Mouse (Mus musculus) bone marrow, adult 2 months (tissue): ENCODE data around the gene Nelfe. TPM values are rescaled to one million over a fixed set of nuclear protein-coding genes. Genes with fewer than 3 reads are reported as not detected.
A peak's percentile ranks its signal among the peaks of the same experiment; 100 is the strongest.
"Not testable (repeated sequence)": the region's sequence is repeated elsewhere in the genome, so short reads cannot be mapped to it uniquely, and the experiment has no call there.

Experiments
- H3K27ac ChIP-seq: fragments of 200-500 bp; 2 replicates; pipeline ENCODE4 v1.5.1; 2012; ENCODE audit warnings: low read depth, mild to moderate bottlenecking, control low read depth, inconsistent platforms, low read length; ENCODE audit not compliant: control insufficient read depth, poor library complexity, insufficient read depth
- H3K4me1 ChIP-seq: fragments of 200-500 bp; 2 replicates; pipeline ENCODE4 v1.6.1; 2011; ENCODE audit warnings: low read length; ENCODE audit not compliant: control insufficient read depth, insufficient read depth
- H3K4me3 ChIP-seq: fragments of 200-500 bp; replicated peaks from 2 replicates; pipeline ENCODE3; 2011; ENCODE audit warnings: mild to moderate bottlenecking, low read depth, low read length, control low read depth; ENCODE audit not compliant: control insufficient read depth
- CTCF ChIP-seq: fragments of 200-500 bp; IDR thresholded peaks from 2 replicates; pipeline ENCODE4 v1.5.1; 2011; ENCODE audit warnings: low read length, control low read depth; ENCODE audit not compliant: control insufficient read depth, insufficient read depth
- POLR2A ChIP-seq: fragments of 200-500 bp; IDR thresholded peaks from 2 replicates; pipeline ENCODE4 v1.6.1; 2011; ENCODE audit warnings: low read depth, mild to moderate bottlenecking, control low read depth, low read length, borderline replicate concordance; ENCODE audit not compliant: control insufficient read depth
- WGBS: fragments of 180-500 bp; shearing (Covaris S2); methylation state at CpG from one replicate; pipeline ENCODE4 v1.1.7; 2018; 5-methylcytosine and 5-hydroxymethylcytosine counted together
- polyA plus RNA-seq: library from polyadenylated mRNA; stranded (reverse); fragments of >200 nt; gene quantifications from 2 replicates; pipeline ENCODE4 v1.2.4, GENCODE M21; 2011; ENCODE audit warnings: low replicate concordance; ENCODE audit not compliant: missing spikeins, insufficient read depth, insufficient read length

The Nelfe gene
- polyA plus RNA-seq = 13.1 and 42.2 TPM in 2 replicates

GRCm38 (mm10) chr17:34849722-34850516 lies at the start of gene Nelfe, which contains the start of gene Skiv2l:
TSS of gene Nelfe (plus strand) at chr17:34850391.
TSS of gene Skiv2l (minus strand) at chr17:34850210.
- peak; percentile 50; the same call in 1 of the 2 replicates for TF ChIP-seq POLR2A
- no peak for TF ChIP-seq CTCF
- Histone ChIP-seq H3K4me3 (peak within 1 kb of the TSS; percentile 87), H3K4me1 (no peaks in the 10 kb centered on the region; the same call in 1 of the 2 replicates), H3K27ac (peak within 1 kb of the TSS; percentile 35)
- 1% methylated on average over 65 of the region's 65 CpGs for WGBS

GRCm38 (mm10) chr17:34800781-34801305 lies 49.3 kb upstream of the Nelfe start:
- H3K27ac ChIP-seq, H3K4me3 ChIP-seq, H3K4me1 ChIP-seq: not testable (repeated sequence)
- 86% methylated on average over 16 of the region's 16 CpGs for WGBS

GRCm38 (mm10) chr17:34802756-34803155 lies 47.4 kb upstream of the Nelfe start:
- 85% methylated on average over 9 of the region's 9 CpGs for WGBS

GRCm38 (mm10) chr17:34803367-34803766 lies 46.8 kb upstream of the Nelfe start:
- 90% methylated on average over 6 of the region's 6 CpGs for whole genome bisulfite sequencing
- H3K27ac ChIP-seq, H3K4me1 ChIP-seq, H3K4me3 ChIP-seq: not testable (repeated sequence)

More at GRCm38 (mm10) chr17:34802756-34803155, 47.4 kb upstream of the Nelfe start:
- H3K27ac ChIP-seq, H3K4me3 ChIP-seq, H3K4me1 ChIP-seq: not testable (repeated sequence)

GRCm38 (mm10) chr17:34804301-34804700 lies 45.9 kb upstream of the Nelfe start, which contains the start of gene Cyp21a1:
TSS of gene Cyp21a1 (minus strand) at chr17:34804561.
- not testable (repeated sequence) for H3K4me1 ChIP-seq, H3K4me3 ChIP-seq, H3K27ac ChIP-seq
- 77% methylated on average over 5 of the region's 6 CpGs for WGBS

GRCm38 (mm10) chr17:34804871-34805562 lies 45.2 kb upstream of the Nelfe start:
- H3K4me3 ChIP-seq = no peak overlapping the region
- 68% methylated on average over 6 of the region's 6 CpGs for WGBS
- H3K4me1 ChIP-seq = no peaks in the 10 kb centered on the region
- no peak overlapping the region for H3K27ac ChIP-seq
- TF ChIP-seq POLR2A (no peak), CTCF (peak; percentile 33; the same call in 1 of the 2 replicates)

- no peak for TF ChIP-seq CTCF
- no peak for TF ChIP-seq POLR2A
- no peaks in the 10 kb centered on the region for H3K4me1 ChIP-seq
- WGBS = 56% methylated on average over 3 of the region's 3 CpGs
- H3K4me3 ChIP-seq = no peak overlapping the region
- H3K27ac ChIP-seq = no peak overlapping the region
Measured at GRCm38 (mm10) chr17:34807176-34807575, 43.0 kb upstream of the Nelfe start.

- Histone ChIP-seq H3K4me1 (no peaks in the 10 kb centered on the region), H3K27ac (no peak overlapping the region), H3K4me3 (no peak overlapping the region)
- no peak for TF ChIP-seq CTCF
- TF ChIP-seq POLR2A = no peak
- 74% methylated on average over 6 of the region's 6 CpGs for WGBS
Measured at GRCm38 (mm10) chr17:34808599-34809205, 41.5 kb upstream of the Nelfe start.

- H3K4me3 ChIP-seq, H3K4me1 ChIP-seq, H3K27ac ChIP-seq: not testable (repeated sequence)
- 89% methylated on average over 5 of the region's 5 CpGs for WGBS
Measured at GRCm38 (mm10) chr17:34810411-34810810, 39.8 kb upstream of the Nelfe start.

GRCm38 (mm10) chr17:34810811-34811210 lies 39.4 kb upstream of the Nelfe start:
- not testable (repeated sequence) for H3K4me3 ChIP-seq, H3K4me1 ChIP-seq, H3K27ac ChIP-seq
- WGBS = 84% methylated on average over 8 of the region's 8 CpGs
